Mouse (Mus musculus) thymus, adult 18-20 months (tissue): ENCODE data around the gene Letm1.

Source experiments
- DNase-seq, 2 experiments: peaks; one replicate each; pipeline ENCODE4 v3.0.0; 2022; ENCODE audit warnings: mixed read lengths in 2 of 2

Letm1 gene

GRCm38 (mm10) chr5:33705612-33706349, 76.8 kb downstream of the Letm1 start:
- DNase-seq = no peak

GRCm38 (mm10) chr5:33704945-33705611, 77.5 kb downstream of the Letm1 start:
- DNase-seq = no peak

- no peak for DNase-seq
These were observed 78.6 kb downstream of the Letm1 start for GRCm38 (mm10) chr5:33703999-33704398.

- DNase-seq = no peak
These were observed 80.8 kb downstream of the Letm1 start for GRCm38 (mm10) chr5:33701832-33702231.

- DNase-seq = no peak
These were observed 82.6 kb downstream of the Letm1 start for GRCm38 (mm10) chr5:33700010-33700409.

- DNase-seq = no peak
These were observed 83.9 kb downstream of the Letm1 start for GRCm38 (mm10) chr5:33698669-33699068.

- DNase-seq = no peak
These were observed 84.6 kb downstream of the Letm1 start for GRCm38 (mm10) chr5:33697947-33698512.

- no peak for DNase-seq
These were observed 85.1 kb downstream of the Letm1 start for GRCm38 (mm10) chr5:33697534-33697933.

- DNase-seq = no peak
These were observed 86.2 kb downstream of the Letm1 start for GRCm38 (mm10) chr5:33696430-33696829.

GRCm38 (mm10) chr5:33695718-33696121, 86.9 kb downstream of the Letm1 start:
- DNase-seq = no peak

- no peak for DNase-seq
These were observed 87.5 kb downstream of the Letm1 start for GRCm38 (mm10) chr5:33694848-33695717.

- no peak for DNase-seq
These were observed 88.2 kb downstream of the Letm1 start for GRCm38 (mm10) chr5:33694461-33694847.

GRCm38 (mm10) chr5:33692393-33692792, 90.2 kb downstream of the Letm1 start:
- no peak for DNase-seq

GRCm38 (mm10) chr5:33689852-33690645, 92.6 kb downstream of the Letm1 start:
- no peak for DNase-seq
